Mouse (Mus musculus) olfactory bulb, adult 2 months (tissue): ENCODE results near the gene Fam170b.

Experiments used
- CTCF ChIP-seq: fragments of 200-500 bp; IDR thresholded peaks from 2 replicates; pipeline ENCODE4 v1.5.1; 2012; ENCODE audit warnings: low read depth, mild to moderate bottlenecking, low read length, moderate library complexity; ENCODE audit not compliant: insufficient read depth
- POLR2A ChIP-seq: fragments of 200-500 bp; IDR thresholded peaks from 2 replicates; pipeline ENCODE4 v1.6.1; 2012; ENCODE audit warnings: mild to moderate bottlenecking, low read depth, low read length, moderate library complexity; ENCODE audit not compliant: insufficient read depth

GRCm38 (mm10) chr14:32812429-32812828, 21.3 kb upstream of the Fam170b start:
- TF ChIP-seq CTCF (no peak), POLR2A (no peak)
